Mouse (Mus musculus) heart, embryonic 15.5 days (tissue): ENCODE measurements around the gene Riiad1. TPM values are rescaled to one million over a fixed set of nuclear protein-coding genes. Genes with fewer than 3 reads are reported as not detected.

ENCODE experiments used
- ATAC-seq: fragments of 200-750 bp; cut with Nextera tagmentation; replicated peaks from 2 replicates; pipeline ENCODE4 v1.8.0; 2017; ENCODE audit warnings: low read depth, moderate TSS enrichment; ENCODE audit not compliant: insufficient number of reproducible peaks, insufficient read depth, low FRiP score
- H3K27ac ChIP-seq: fragments of 300-500 bp; sonication (generic); 2 replicates; pipeline ENCODE4 v1.5.1; 2015; ENCODE audit warnings: mild to moderate bottlenecking, inconsistent platforms
- H3K27me3 ChIP-seq: fragments of 300-500 bp; sonication (generic); 2 replicates; pipeline ENCODE4 v1.6.1; 2015; ENCODE audit warnings: inconsistent platforms
- H3K36me3 ChIP-seq: fragments of 300-500 bp; sonication (generic); 2 replicates; pipeline ENCODE4 v1.6.1; 2015; ENCODE audit warnings: mild to moderate bottlenecking, inconsistent platforms
- H3K4me1 ChIP-seq: fragments of 300-500 bp; sonication (generic); replicated peaks from 2 replicates; pipeline ENCODE4 v1.6.1; 2015; ENCODE audit warnings: inconsistent platforms
- H3K4me2 ChIP-seq: fragments of 300-500 bp; sonication (generic); 2 replicates; pipeline ENCODE4 v1.6.1; 2015; ENCODE audit warnings: inconsistent platforms, mild to moderate bottlenecking, moderate library complexity
- H3K4me3 ChIP-seq: fragments of 300-500 bp; sonication (generic); 2 replicates; pipeline ENCODE4 v1.5.1; 2015; ENCODE audit warnings: mild to moderate bottlenecking, inconsistent platforms
- H3K9ac ChIP-seq: fragments of 300-500 bp; sonication (generic); 2 replicates; pipeline ENCODE4 v1.6.1; 2015; ENCODE audit warnings: mild to moderate bottlenecking, inconsistent platforms
- H3K9me3 ChIP-seq: fragments of 300-500 bp; sonication (generic); replicated peaks from 2 replicates; pipeline ENCODE4 v1.6.1; 2016; ENCODE audit warnings: inconsistent platforms
- WGBS: fragments of 180-500 bp; shearing (Covaris S2); methylation state at CpG from one replicate; pipeline ENCODE4 v1.1.7; 2015; ENCODE audit warnings: mixed read lengths; 5-methylcytosine and 5-hydroxymethylcytosine counted together
- polyA plus RNA-seq: library from polyadenylated mRNA; unstranded; fragments of >200 nt; fragmentation: Nextera tagmentation; extraction: Ambion mirVana; gene quantifications from 2 replicates; pipeline ENCODE4 v1.2.1, GENCODE M21; 2015

Riiad1 gene
- polyA plus RNA-seq = 4.9 and 6.2 TPM in 2 replicates

DNA sequence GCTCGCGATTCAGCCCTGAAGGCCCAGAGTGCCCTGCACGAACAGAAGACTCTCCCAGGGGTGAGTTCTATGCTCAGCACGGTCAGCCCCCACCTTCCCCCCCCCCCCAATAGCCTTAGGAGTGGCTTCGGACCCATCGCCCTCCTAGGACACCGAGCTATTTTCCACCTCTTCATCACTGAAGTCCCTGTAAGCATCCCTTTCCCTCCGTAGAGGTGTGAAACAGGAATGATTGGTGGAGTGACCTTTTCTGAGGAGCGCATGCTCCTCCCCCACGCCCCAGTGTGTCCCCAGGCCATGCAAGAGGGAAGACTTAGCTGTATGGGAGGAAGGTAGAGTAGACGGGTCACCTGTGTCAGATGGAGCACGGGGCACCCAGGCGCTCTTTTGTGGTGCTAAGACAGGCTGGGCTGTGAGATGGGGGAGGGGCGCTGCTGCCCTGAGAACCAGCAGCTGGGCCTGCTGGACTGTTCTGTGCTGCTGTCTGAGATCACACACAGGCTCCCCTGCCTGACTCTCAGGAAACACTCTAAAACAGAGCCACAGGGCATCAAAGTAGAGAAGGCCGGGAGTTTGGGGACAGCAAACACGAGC lies at the start of gene Riiad1:
Riiad1 (minus strand) TSS at position 51 of the 594 bp plus-strand sequence.
- H3K27me3 ChIP-seq = peaks cover 35% of the 10 kb centered on the region
- no peak for ATAC-seq
- H3K9me3 ChIP-seq = no peaks in the 10 kb centered on the region
- H3K36me3 ChIP-seq = no peaks in the 10 kb centered on the region
- H3K9ac ChIP-seq = no peak within 1 kb of the TSS
- 12% methylated on average over 16 of the region's 16 CpGs for WGBS
- H3K4me2 ChIP-seq = peak within 1 kb of the TSS; percentile 54
- H3K4me1 ChIP-seq = peaks cover 14% of the 10 kb centered on the region
- H3K4me3 ChIP-seq = peak within 1 kb of the TSS; percentile 20
- H3K27ac ChIP-seq = no peak within 1 kb of the TSS

DNA sequence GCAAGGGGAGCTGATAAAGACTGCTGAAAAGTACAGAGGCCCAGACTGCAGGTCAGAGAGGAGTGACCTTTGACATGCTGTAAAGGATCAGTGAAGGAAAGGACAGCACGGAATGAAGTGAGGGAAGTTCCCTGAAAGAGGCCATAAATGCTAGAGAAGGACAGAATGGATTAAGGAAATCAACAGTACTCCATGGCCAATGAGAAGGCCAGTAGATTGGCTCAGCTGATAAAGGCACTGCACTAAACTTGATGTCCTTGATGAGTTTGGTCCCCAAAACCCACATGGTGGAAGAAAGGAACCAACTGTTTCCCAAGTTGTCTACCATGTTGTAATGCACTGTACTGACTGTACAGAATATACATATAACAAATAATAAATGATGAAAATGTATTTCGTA lies 46.6 kb upstream of the Riiad1 start:
- peaks cover 25% of the 10 kb centered on the region for H3K36me3 ChIP-seq
- H3K4me2 ChIP-seq = no peak overlapping the region
- WGBS = 72% methylated on average over 2 of the region's 2 CpGs
- no peak overlapping the region for H3K9ac ChIP-seq
- no peaks in the 10 kb centered on the region for H3K4me1 ChIP-seq
- no peaks in the 10 kb centered on the region for H3K9me3 ChIP-seq
- H3K27ac ChIP-seq = no peak overlapping the region
- H3K4me3 ChIP-seq = no peak overlapping the region
- no peaks in the 10 kb centered on the region for H3K27me3 ChIP-seq
- no peak for ATAC-seq

DNA sequence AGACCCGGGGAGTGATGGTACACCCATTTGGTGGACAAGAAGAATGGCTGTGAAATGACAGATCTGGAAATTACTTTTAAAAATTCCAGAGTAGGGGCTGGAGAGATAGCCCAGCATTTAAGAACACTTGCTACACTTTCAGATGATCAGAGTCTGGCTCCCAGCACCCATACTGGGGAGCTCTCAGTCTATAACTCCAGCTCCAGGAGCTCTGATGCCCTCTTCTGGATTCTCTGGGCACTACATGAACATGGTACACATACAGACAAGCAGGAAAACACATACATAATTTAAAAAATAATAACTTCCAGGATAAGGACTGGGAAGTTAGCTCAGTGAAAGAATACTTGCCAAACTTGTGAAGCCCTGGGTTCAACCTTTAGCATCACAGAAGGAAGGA lies 26.5 kb upstream of the Riiad1 start:
- Histone ChIP-seq H3K36me3 (peaks cover 35% of the 10 kb centered on the region), H3K4me2 (no peak overlapping the region), H3K9me3 (no peaks in the 10 kb centered on the region), H3K9ac (no peak overlapping the region), H3K4me3 (no peak overlapping the region), H3K27ac (no peak overlapping the region), H3K27me3 (no peaks in the 10 kb centered on the region), H3K4me1 (no peaks in the 10 kb centered on the region)
- no peak for ATAC-seq
- 92% methylated on average over 1 of the region's 1 CpGs for WGBS

DNA sequence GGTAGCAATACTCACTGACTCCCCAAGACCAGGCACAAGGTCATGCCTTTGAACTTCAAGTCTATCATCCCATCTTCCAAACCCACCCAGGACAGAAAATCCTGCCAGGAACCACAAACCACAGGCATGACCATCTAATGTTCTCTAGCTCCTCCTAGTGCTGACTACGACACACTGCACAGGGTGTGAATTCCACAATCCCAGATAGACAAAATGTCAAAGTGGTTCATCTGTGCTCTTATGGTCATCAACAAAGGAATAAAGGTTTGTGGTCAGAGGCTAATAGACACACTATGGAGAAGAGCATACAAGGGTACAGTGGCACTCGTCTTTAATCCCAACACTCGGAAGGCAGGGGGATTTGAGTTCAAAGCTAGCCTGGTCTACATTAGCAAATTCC lies 22.1 kb upstream of the Riiad1 start:
- Histone ChIP-seq H3K4me3 (no peak overlapping the region), H3K27ac (no peak overlapping the region), H3K36me3 (peaks cover 26% of the 10 kb centered on the region), H3K4me1 (no peaks in the 10 kb centered on the region), H3K9ac (no peak overlapping the region), H3K9me3 (no peaks in the 10 kb centered on the region), H3K4me2 (no peak overlapping the region), H3K27me3 (no peaks in the 10 kb centered on the region)
- ATAC-seq = no peak
- 77% methylated on average over 3 of the region's 3 CpGs for WGBS

DNA sequence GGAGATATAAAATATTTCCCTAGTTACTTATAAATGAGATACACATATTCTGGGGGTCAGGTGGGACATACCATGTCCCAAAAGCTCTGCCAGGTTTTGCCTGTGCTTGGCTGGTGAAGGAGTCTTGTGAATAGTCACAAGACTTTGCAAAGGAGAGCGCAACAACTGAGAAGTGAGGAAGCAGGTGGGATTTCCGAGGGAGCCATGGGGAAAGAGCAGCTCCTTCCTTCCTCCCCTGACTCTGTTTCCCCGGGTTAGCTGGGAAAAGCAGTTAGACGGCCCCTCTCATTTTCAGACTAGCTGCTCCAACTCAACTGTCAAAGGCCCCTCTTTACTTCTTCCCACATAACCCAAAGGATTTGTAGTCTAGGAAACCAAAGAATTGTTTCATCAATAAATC lies 17.0 kb upstream of the Riiad1 start:
- 85% methylated on average over 4 of the region's 4 CpGs for WGBS
- Histone ChIP-seq H3K9me3 (no peaks in the 10 kb centered on the region), H3K27ac (no peak overlapping the region), H3K4me3 (no peak overlapping the region), H3K4me1 (no peaks in the 10 kb centered on the region), H3K36me3 (peaks cover 10% of the 10 kb centered on the region; the same call in 1 of the 2 replicates), H3K9ac (no peak overlapping the region), H3K27me3 (no peaks in the 10 kb centered on the region), H3K4me2 (no peak overlapping the region)
- ATAC-seq = no peak

DNA sequence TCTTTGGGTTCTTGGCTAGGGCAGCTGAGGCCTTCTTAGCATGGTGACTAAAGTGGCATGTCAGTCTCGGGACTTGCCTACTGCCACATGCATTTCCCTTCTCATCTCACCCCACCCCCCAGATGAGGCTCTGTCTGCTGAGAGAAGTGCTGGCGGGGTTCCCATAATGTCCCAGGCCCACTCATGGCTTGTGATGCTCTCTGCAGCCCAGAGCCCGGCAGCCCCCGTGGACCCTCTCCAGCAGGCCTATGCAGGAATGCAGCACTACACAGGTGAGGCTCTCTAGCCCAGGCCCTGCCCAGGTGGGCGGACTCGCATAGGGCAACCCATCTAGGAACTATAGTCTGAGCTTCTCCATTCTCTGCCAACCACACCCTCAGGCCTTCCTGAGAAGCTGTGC lies 7.4 kb upstream of the Riiad1 start:
- Histone ChIP-seq H3K9me3 (no peaks in the 10 kb centered on the region), H3K4me3 (no peak overlapping the region), H3K4me1 (peaks cover 16% of the 10 kb centered on the region), H3K9ac (no peak overlapping the region), H3K27me3 (no peaks in the 10 kb centered on the region), H3K27ac (no peak overlapping the region), H3K4me2 (no peak overlapping the region), H3K36me3 (no peaks in the 10 kb centered on the region)
- WGBS = 47% methylated on average over 6 of the region's 6 CpGs
- ATAC-seq = no peak

DNA sequence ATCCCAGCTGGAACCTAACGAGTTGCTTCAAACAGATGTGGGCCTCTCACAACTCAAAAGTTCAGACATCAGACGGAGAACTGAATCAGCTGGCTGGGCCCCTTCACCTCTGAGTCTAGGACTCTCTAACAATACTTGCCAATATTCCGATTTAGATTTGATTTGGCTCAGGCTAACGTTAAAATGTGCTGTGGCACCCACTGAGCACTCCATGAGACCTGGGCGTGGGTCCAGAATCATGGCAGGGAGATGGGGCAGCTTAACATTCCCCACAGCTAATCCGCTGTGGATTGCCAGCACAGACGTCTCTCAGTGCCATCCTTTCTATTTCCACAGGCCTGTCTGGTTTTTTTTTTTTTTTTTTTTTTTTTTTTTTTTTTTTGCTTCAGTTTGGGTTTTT lies 5.8 kb upstream of the Riiad1 start:
- 66% methylated on average over 7 of the region's 7 CpGs for WGBS

DNA sequence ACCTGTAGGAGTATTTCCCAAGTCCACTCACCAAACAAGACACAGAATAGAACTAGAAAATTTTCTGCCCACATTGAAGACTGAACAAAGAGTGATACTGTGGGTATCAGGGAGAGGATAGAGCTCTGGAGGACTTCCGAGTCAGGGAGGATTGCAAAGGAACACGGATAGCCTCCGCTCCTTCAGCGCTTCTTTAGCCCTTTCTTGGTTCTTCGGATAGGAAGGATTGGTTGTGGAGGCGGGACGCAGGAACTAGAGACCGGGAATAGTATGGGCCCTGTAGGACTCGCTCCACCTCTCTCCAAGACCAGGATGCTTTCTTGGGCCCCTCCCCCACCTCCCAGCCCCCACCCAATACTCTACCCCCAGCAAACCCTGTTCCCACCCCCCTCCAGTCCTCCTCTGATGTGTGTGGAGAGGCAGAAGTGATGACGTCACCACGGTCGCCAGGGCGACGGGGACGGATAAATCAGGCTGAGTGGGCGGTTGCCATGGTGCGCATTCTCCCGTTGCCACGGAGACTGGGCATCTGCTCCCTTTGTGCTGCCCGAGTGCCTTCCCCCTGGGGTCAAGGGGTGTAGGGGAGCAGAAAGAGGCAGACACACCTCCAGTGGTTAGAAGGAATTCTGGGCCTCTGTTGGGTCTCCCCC lies 3.8 kb upstream of the Riiad1 start:
- WGBS = 32% methylated on average over 20 of the region's 20 CpGs
- Histone ChIP-seq H3K27me3 (peaks cover 28% of the 10 kb centered on the region), H3K9me3 (no peaks in the 10 kb centered on the region), H3K4me3 (no peak overlapping the region), H3K9ac (no peak overlapping the region), H3K36me3 (no peaks in the 10 kb centered on the region), H3K27ac (no peak overlapping the region), H3K4me1 (peaks cover 21% of the 10 kb centered on the region), H3K4me2 (no peak overlapping the region)
- ATAC-seq = no peak; the same call in 1 of the 2 replicates

More for the DNA sequence above, 5.8 kb upstream of the Riiad1 start:
- Histone ChIP-seq H3K36me3 (no peaks in the 10 kb centered on the region), H3K27ac (no peak overlapping the region), H3K4me2 (no peak overlapping the region), H3K27me3 (peaks cover 9% of the 10 kb centered on the region), H3K4me1 (peaks cover 21% of the 10 kb centered on the region), H3K9ac (no peak overlapping the region), H3K9me3 (no peaks in the 10 kb centered on the region), H3K4me3 (no peak overlapping the region)
- ATAC-seq = no peak

DNA sequence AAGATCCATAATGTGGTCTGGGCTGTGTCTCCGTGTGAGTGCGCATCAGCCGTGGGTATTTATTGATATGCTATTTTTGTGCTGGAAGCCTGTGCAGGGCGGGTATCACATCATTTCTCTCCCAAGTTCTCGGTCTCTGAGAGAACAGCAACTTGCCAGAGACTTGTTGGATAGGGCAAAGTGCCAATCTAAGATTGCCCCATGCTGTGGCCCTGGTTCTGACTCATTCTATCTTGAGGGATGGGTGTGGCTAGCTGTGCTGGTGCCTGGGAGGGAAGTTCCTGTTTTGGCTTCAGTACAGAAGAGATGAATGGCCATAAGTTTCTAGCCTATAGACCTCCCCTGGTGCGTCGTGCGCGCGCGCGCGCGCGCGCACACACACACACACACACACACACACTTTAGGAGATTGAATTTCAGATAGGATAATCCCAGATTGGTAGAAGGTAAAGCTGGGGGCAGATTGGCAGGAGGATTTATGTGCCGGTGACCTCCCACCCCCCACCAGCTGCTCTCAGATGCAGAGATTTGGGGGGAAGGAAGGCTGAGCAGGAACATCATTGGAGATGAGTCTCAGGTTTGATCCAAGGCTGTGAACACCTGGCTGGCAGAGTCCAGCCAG lies 2.7 kb upstream of the Riiad1 start:
- Histone ChIP-seq H3K27ac (no peak overlapping the region), H3K9ac (no peak overlapping the region), H3K4me2 (no peak overlapping the region), H3K27me3 (peaks cover 35% of the 10 kb centered on the region), H3K4me3 (no peak overlapping the region), H3K36me3 (no peaks in the 10 kb centered on the region), H3K4me1 (peaks cover 23% of the 10 kb centered on the region), H3K9me3 (no peaks in the 10 kb centered on the region)
- WGBS = 74% methylated on average over 17 of the region's 17 CpGs
- ATAC-seq = no peak

DNA sequence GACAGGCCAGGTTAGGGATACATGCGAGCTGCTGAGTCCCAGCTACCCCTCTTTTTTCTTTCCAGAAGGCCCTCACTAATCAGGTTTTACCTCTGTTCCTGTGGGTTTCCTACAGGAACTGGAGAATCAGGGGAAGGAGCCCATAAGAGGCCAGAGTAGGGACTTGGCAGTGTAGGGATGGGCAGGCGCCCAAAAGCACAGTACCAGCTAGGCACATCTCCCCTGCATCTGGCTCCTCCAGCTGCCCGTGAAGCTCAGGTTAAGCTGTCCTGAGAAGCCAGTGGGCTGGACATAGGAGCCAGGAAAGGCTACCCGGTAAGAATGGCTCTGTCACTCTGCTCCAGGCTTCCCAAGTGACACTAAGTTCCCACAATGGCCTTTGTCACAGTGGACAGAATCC lies 1.3 kb upstream of the Riiad1 start:
- Histone ChIP-seq H3K4me1 (peaks cover 14% of the 10 kb centered on the region), H3K4me2 (no peak overlapping the region), H3K9ac (no peak overlapping the region), H3K27me3 (peaks cover 35% of the 10 kb centered on the region), H3K9me3 (no peaks in the 10 kb centered on the region), H3K4me3 (no peak overlapping the region), H3K36me3 (no peaks in the 10 kb centered on the region), H3K27ac (no peak overlapping the region)
- no peak for ATAC-seq
- 53% methylated on average over 4 of the region's 4 CpGs for WGBS

DNA sequence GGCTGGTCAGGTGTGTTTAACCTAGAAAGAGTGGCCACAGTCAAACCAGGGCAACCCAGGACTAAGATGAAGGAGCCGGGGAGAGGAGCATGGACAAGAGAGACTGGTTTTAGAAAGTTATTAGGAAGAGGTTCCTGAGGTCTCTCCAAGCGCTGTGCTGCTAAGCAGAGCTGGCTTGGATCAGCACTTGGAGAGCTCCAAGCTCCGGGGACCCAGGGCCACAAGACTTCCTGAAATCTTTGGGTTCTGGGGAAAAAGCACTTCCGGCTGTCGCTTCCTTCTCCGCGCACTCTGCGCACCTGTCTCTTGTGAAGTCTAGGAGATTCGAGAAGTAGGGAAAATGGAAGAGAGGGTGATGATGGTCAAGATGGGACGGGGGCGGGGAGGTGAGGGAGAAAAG lies 577 bp downstream of the Riiad1 start:
- Histone ChIP-seq H3K4me3 (peak overlapping the region; percentile 20), H3K27me3 (peaks cover 35% of the 10 kb centered on the region), H3K27ac (no peak overlapping the region), H3K4me1 (peaks cover 14% of the 10 kb centered on the region), H3K4me2 (peak overlapping the region; percentile 54), H3K9me3 (no peaks in the 10 kb centered on the region), H3K36me3 (no peaks in the 10 kb centered on the region), H3K9ac (no peak overlapping the region)
- 7% methylated on average over 11 of the region's 11 CpGs for WGBS
- no peak for ATAC-seq
